Mouse (Mus musculus) liver, embryonic 14.5 days (tissue): Measurements from ENCODE around the gene Nelfa. TPM values are rescaled to one million over a fixed set of nuclear protein-coding genes. Genes with fewer than 3 reads are reported as not detected.

ENCODE experiments used
- ATAC-seq: fragments of 200-750 bp; cut with Nextera tagmentation; 2 replicates; pipeline ENCODE4 v1.8.0; 2017; ENCODE audit warnings: moderate number of reproducible peaks, mild to moderate bottlenecking, moderate library complexity; ENCODE audit not compliant: insufficient read depth
- DNase-seq, 3 experiments: peaks; one replicate each; pipeline ENCODE4 v3.0.0-alpha.2; 2012 to 2013; ENCODE audit warnings: low read depth in 3 of 3, low spot score in 3 of 3
- H3K27ac ChIP-seq: fragments of 300-500 bp; sonication (generic); 2 replicates; pipeline ENCODE4 v1.5.1; 2014; ENCODE audit warnings: moderate library complexity, mild to moderate bottlenecking, control low read depth, inconsistent platforms
- H3K27me3 ChIP-seq: fragments of 300-500 bp; sonication (generic); 2 replicates; pipeline ENCODE4 v1.6.1; 2014; ENCODE audit warnings: mild to moderate bottlenecking, low read length, moderate library complexity; ENCODE audit not compliant: control insufficient read depth, insufficient read depth
- H3K36me3 ChIP-seq: fragments of 300-500 bp; sonication (generic); replicated peaks from 2 replicates; pipeline ENCODE4 v1.6.1; 2014; ENCODE audit warnings: low read depth; ENCODE audit not compliant: control insufficient read depth, insufficient read depth
- H3K4me1 ChIP-seq, 2 experiments: fragments of 200-500 bp in 1 of 2; fragments of 300-500 bp in 1 of 2; sonication (generic) in 1 of 2; replicated peaks; 2 replicates each; pipeline ENCODE4 v1.6.1; 2012 to 2014; ENCODE audit warnings: antibody characterized with exemption in 1 of 2, inconsistent platforms in 1 of 2, low read length in 1 of 2; ENCODE audit not compliant: control insufficient read depth in 2 of 2, insufficient read depth in 2 of 2
- H3K4me2 ChIP-seq: fragments of 300-500 bp; sonication (generic); 2 replicates; pipeline ENCODE4 v1.6.1; 2014; ENCODE audit warnings: low read depth, mild to moderate bottlenecking, control low read depth, moderate library complexity
- H3K4me3 ChIP-seq, 2 experiments: fragments of 200-500 bp in 1 of 2; fragments of 300-500 bp in 1 of 2; sonication (generic) in 1 of 2; 2 replicates each; pipeline ENCODE4 v1.5.1; 2012 to 2014; ENCODE audit warnings: low read depth in 2 of 2, low read length in 2 of 2, mild to moderate bottlenecking in 2 of 2, control low read depth in 1 of 2, inconsistent platforms in 1 of 2, moderate library complexity in 1 of 2; ENCODE audit not compliant: insufficient read depth in 1 of 2
- H3K9ac ChIP-seq: fragments of 300-500 bp; sonication (generic); replicated peaks from 2 replicates; pipeline ENCODE4 v1.6.1; 2014; ENCODE audit warnings: mild to moderate bottlenecking, control low read depth, moderate library complexity
- H3K9me3 ChIP-seq: fragments of 300-500 bp; sonication (generic); 2 replicates; pipeline ENCODE4 v1.6.1; 2016; ENCODE audit warnings: low read length, mixed read lengths; ENCODE audit not compliant: control insufficient read depth
- CTCF ChIP-seq: IDR thresholded peaks from 2 replicates; pipeline ENCODE4 v1.5.1; 2016; ENCODE audit warnings: antibody characterized with exemption, low read depth, control low read depth
- EP300 ChIP-seq: IDR thresholded peaks from 2 replicates; pipeline ENCODE4 v1.6.1; 2016; ENCODE audit warnings: antibody characterized with exemption, low read depth
- WGBS: fragments of 180-500 bp; shearing (Covaris S2); extraction: QIAGEN DNeasy Blood & Tissue Kit; methylation state at CpG from one replicate; pipeline ENCODE4 v1.1.7; 2014; ENCODE audit not compliant: insufficient replicate concordance; 5-methylcytosine and 5-hydroxymethylcytosine counted together
- polyA plus RNA-seq, 2 experiments: library from polyadenylated mRNA; depleted of rRNA in 1 of 2; stranded (reverse) in 1 of 2; unstranded in 1 of 2; fragments of >200 nt; fragmentation: Nextera tagmentation in 1 of 2; extraction: Ambion mirVana in 1 of 2; gene quantifications; 2 replicates each; pipeline versions ENCODE4 v1.2.1 to v1.2.3; 2012 to 2014

The Nelfa gene
- polyA plus RNA-seq, 2 experiments: 21.3 to 22.6 TPM

DNA sequence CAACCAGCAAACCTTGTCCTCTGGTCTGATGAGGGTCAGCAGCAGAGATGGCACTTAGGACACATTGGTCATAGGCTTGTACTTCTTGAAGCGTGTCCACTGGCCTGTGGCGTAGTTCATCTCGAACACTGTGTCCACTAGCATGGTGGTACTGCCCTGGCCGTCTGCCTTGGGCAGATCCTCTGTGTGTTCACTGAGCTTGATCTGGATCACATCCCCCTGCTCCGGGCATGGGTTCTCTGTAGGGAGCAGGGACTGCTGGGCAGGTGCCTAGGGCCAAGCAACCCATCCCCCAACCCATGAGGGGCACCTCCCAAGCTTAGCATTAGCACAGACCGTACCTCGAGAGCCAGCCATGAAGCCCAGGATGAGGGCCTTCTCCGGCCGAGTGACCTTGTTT is 37.5 kb downstream of the Nelfa start:
- H3K9ac ChIP-seq: no peak overlapping the region
- H3K36me3 ChIP-seq: peaks cover 80% of the 10 kb centered on the region
- 83% methylated on average over 9 of the region's 9 CpGs for WGBS
- TF ChIP-seq EP300 (no peak), CTCF (no peak)
- DNase-seq (no peak), ATAC-seq (no peak)
- H3K9me3 ChIP-seq: no peaks in the 10 kb centered on the region
- no peak overlapping the region for H3K27ac ChIP-seq
- H3K27me3 ChIP-seq: no peaks in the 10 kb centered on the region
- H3K4me1 ChIP-seq: no peaks in the 10 kb centered on the region
- H3K4me2 ChIP-seq: no peak overlapping the region
- no peak overlapping the region for H3K4me3 ChIP-seq

DNA sequence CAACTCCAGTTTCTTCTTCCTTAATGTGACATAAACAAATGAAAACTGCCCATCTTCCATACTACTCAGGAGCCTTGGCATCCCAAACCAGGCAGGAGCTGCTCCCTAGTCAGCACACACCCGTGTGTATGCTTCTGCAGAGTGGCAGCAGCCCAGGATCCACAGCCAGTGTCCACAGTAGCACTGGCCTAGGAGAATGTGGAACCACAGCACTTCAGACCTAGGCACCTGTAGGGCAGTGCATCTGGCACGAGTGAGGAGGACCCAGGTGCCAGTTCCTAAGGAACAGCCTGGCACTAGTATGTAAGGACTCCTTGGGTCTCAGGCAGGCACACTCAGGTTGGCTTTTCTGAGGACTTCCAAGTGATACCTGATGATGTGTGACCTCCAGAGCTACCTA is 39.1 kb downstream of the Nelfa start:
- no peaks in the 10 kb centered on the region for H3K27me3 ChIP-seq
- TF ChIP-seq EP300: no peak
- no peak for TF ChIP-seq CTCF
- ATAC-seq (no peak), DNase-seq (no peak)
- no peaks in the 10 kb centered on the region for H3K4me1 ChIP-seq
- 75% methylated on average over 2 of the region's 2 CpGs for WGBS
- no peak overlapping the region for H3K4me2 ChIP-seq
- H3K27ac ChIP-seq: no peak overlapping the region
- H3K9ac ChIP-seq: no peak overlapping the region
- H3K9me3 ChIP-seq: no peaks in the 10 kb centered on the region
- no peak overlapping the region for H3K4me3 ChIP-seq
- peaks cover 87% of the 10 kb centered on the region for H3K36me3 ChIP-seq

DNA sequence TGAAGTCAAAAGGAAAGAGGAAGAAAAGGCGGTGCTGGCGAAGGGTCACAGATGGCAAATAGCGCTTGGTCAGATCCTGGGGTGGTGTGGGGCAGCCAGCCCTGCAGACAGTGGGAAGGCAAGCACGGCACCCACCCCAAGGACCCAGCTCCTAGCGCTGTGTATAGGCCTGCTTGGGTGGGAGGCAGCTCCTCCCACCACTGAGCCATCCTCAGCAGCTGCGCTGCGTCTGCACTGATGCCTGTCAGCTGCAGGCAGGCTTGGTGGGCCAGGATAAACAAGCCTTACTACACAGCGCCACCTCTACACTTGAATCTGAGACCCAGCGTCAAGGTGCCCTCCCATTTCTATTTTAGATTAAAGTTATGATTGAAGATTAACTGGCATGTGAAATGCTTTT is 41.1 kb downstream of the Nelfa start:
- H3K4me1 ChIP-seq: no peaks in the 10 kb centered on the region
- H3K27me3 ChIP-seq: no peaks in the 10 kb centered on the region
- DNase-seq: no peak
- ATAC-seq: no peak
- no peak overlapping the region for H3K4me2 ChIP-seq
- no peak overlapping the region for H3K27ac ChIP-seq
- 93% methylated on average over 9 of the region's 9 CpGs for WGBS
- peaks cover 91% of the 10 kb centered on the region for H3K36me3 ChIP-seq
- no peak for TF ChIP-seq EP300
- no peak for TF ChIP-seq CTCF
- H3K4me3 ChIP-seq: no peak overlapping the region
- H3K9ac ChIP-seq: no peak overlapping the region
- no peaks in the 10 kb centered on the region for H3K9me3 ChIP-seq

DNA sequence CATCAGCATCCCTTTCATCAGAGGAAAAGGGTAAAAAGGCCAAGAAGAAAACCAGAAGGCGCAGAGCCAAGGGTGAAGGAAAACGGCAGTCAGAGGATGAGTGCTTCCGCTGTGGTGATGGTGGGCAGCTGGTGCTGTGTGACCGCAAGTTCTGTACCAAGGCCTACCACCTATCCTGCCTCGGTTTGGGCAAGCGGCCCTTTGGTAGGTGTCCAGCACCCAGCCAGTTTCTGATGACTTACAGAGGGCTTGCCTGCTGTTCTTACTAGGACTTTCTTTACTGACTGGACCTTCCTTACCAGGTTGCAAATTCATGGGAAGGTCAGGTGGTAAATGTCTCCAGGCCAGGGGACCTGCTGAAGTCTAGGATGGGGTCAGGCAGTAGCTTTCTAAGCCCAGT is 42.8 kb downstream of the Nelfa start:
- no peak overlapping the region for H3K4me3 ChIP-seq
- no peaks in the 10 kb centered on the region for H3K27me3 ChIP-seq
- H3K4me1 ChIP-seq: no peaks in the 10 kb centered on the region
- H3K4me2 ChIP-seq: no peak overlapping the region
- peaks cover 89% of the 10 kb centered on the region for H3K36me3 ChIP-seq
- ATAC-seq (no peak), DNase-seq (no peak)
- H3K9me3 ChIP-seq: no peaks in the 10 kb centered on the region
- WGBS: 91% methylated on average over 6 of the region's 6 CpGs
- no peak overlapping the region for H3K9ac ChIP-seq
- H3K27ac ChIP-seq: no peak overlapping the region
- no peak for TF ChIP-seq EP300

DNA sequence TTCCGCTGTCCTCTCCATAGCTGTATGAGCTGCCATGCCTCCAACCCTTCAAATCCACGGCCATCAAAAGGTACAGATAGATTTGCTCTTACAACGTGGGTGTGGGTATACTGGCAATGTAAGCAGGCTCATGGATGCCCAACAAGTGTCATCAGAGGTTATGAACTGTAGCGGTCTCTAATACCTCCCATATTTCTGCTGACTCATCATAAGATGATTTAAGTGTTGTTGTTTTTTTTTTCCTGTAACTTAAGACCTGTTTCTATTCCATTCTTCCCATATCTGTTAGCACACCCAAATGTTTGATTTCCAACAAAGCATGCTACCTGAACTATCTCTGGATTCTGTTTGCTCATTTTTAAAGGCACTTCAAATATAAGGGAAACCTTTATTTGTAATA is 55.1 kb downstream of the Nelfa start:
- DNase-seq (no peak), ATAC-seq (no peak)
- no peaks in the 10 kb centered on the region for H3K4me1 ChIP-seq
- WGBS: 89% methylated on average over 4 of the region's 4 CpGs
- no peak overlapping the region for H3K4me2 ChIP-seq
- H3K27me3 ChIP-seq: no peaks in the 10 kb centered on the region
- H3K4me3 ChIP-seq: no peak overlapping the region
- no peak overlapping the region for H3K9ac ChIP-seq
- no peak overlapping the region for H3K27ac ChIP-seq
- TF ChIP-seq EP300 (no peak), CTCF (no peak)
- H3K9me3 ChIP-seq: no peaks in the 10 kb centered on the region
- H3K36me3 ChIP-seq: peaks cover 84% of the 10 kb centered on the region
